Mouse (Mus musculus) subcutaneous adipose tissue, adult 2 months (tissue): Measurements from ENCODE around the gene Tet2. TPM values are rescaled to one million over a fixed set of nuclear protein-coding genes. Genes with fewer than 3 reads are reported as not detected.

Experiments
- polyA plus RNA-seq: library from polyadenylated mRNA; depleted of rRNA; stranded (reverse); fragments of >200 nt; gene quantifications from 2 replicates; pipeline ENCODE4 v1.2.3, GENCODE M21; 2012; ENCODE audit warnings: low replicate concordance; rRNA removed

Gene Tet2
- polyA plus RNA-seq = 11.9 and 16.6 TPM in 2 replicates

GRCm38 (mm10) chr3:133544551-133545303, at the start of gene Tet2:
Tet2 (minus strand) TSS chr3:133545139.

Other genes starting within 250 kb of the Tet2 start
- gene Ppa2, start 235.0 kb downstream of the Tet2 start, polyA plus RNA-seq = 26.6 and 38.1 TPM in 2 replicates